Mouse (Mus musculus) heart, adult 2 months (tissue): ENCODE results near the gene Tmem266.

Experiments used
- CTCF ChIP-seq: fragments of 200-600 bp; IDR thresholded peaks from 2 replicates; pipeline ENCODE4 v1.8.1; 2022; ENCODE audit warnings: antibody characterized with exemption, mild to moderate bottlenecking, moderate library complexity
- EP300 ChIP-seq: fragments of 200-500 bp; IDR thresholded peaks from 2 replicates; pipeline ENCODE4 v1.6.1; 2011; ENCODE audit warnings: low read depth, low read length, control low read depth; ENCODE audit not compliant: insufficient read depth
- POLR2A ChIP-seq: fragments of 200-500 bp; IDR thresholded peaks from 2 replicates; pipeline ENCODE4 v1.6.1; 2011; ENCODE audit warnings: mild to moderate bottlenecking, low read depth, low read length, control low read depth; ENCODE audit not compliant: insufficient read depth

- TF ChIP-seq CTCF: no peak
- no peak for TF ChIP-seq POLR2A
- TF ChIP-seq EP300: no peak
These were observed at the start of gene Tmem266, which contains the start of gene Nrg4 for GRCm38 (mm10) chr9:55326515-55327233.
